14 mouse cellular contexts compared by ENCODE assay signal in genomic region chr2:75773431-75773830, GRCm38 (mm10). TPM values are rescaled to one million over a fixed set of nuclear protein-coding genes. Genes with fewer than 3 reads are reported as not detected.
A peak's percentile ranks its signal among the peaks of the same experiment; 100 is the strongest.
DNase-seq lines count a peak whose midpoint lies in the region; ATAC-seq and TF ChIP-seq lines count a peak whose summit lies in the region.
"Had no signal": no experiment of that assay in that cellular context is flagged by ENCODE, and none has a peak within 500 bp of the region (broad histone marks: within the 10 kb centered on the region; RNA-seq: fewer than 3 reads in every experiment).

No protein-coding gene starts in this region.

- no peak for TF ChIP-seq EP300 in lung, postnatal 0 days (IDR thresholded peaks at IDR 0.05)

- WGBS in intestine, embryonic 14.5 days: 85% methylated on average over 5 of the region's 5 CpGs
- WGBS in intestine, embryonic 15.5 days: 91% methylated on average over 5 of the region's 5 CpGs
- 73% methylated on average over 5 of the region's 5 CpGs for WGBS in lung, postnatal 0 days
- WGBS in liver, embryonic 12.5 days (ENCODE audit: insufficient replicate concordance): 65% methylated on average over 5 of the region's 5 CpGs

- no peak for DNase-seq in intestine, embryonic 14.5 days (ENCODE audit: low spot score)
- no peak for DNase-seq in lung, postnatal 0 days (ENCODE audit: low spot score)
- DNase-seq in lung, postnatal 14 days: no peak
- no peak for DNase-seq in left cerebral cortex, adult 9 months (ENCODE audit: low spot score in 2 of 2)
- DNase-seq in cerebellum, postnatal 14 days: no peak
- DNase-seq: cerebellum, adult 11-12 months; gastrocnemius, postnatal 25 days; layer of hippocampus, postnatal 36 days; lung, postnatal 10 days had no signal

- H3K9me3 ChIP-seq in intestine, embryonic 14.5 days (ENCODE audit: control insufficient read depth, low read length): no peaks in the 10 kb centered on the region
- no peaks in the 10 kb centered on the region for H3K9me3 ChIP-seq in intestine, embryonic 15.5 days
- H3K9me3 ChIP-seq in lung, postnatal 0 days (ENCODE audit: low read length): no peaks in the 10 kb centered on the region
- H3K9me3 ChIP-seq in liver, embryonic 12.5 days (replicated peaks): no peaks in the 10 kb centered on the region
- H3K9me3 ChIP-seq: embryonic facial prominence, embryonic 13.5 days; midbrain, embryonic 15.5 days had no signal

- no peaks in the 10 kb centered on the region for H3K36me3 ChIP-seq in intestine, embryonic 14.5 days (ENCODE audit: control insufficient read depth, insufficient read depth, low read length)
- H3K36me3 ChIP-seq in intestine, embryonic 15.5 days: no peaks in the 10 kb centered on the region
- H3K36me3 ChIP-seq in lung, postnatal 0 days (ENCODE audit: insufficient read depth, low read length): no peaks in the 10 kb centered on the region
- H3K36me3 ChIP-seq in liver, embryonic 12.5 days: no peaks in the 10 kb centered on the region
- H3K36me3 ChIP-seq: embryonic facial prominence, embryonic 13.5 days; midbrain, embryonic 15.5 days had no signal

- no peak overlapping the region for H3K4me2 ChIP-seq in intestine, embryonic 14.5 days (ENCODE audit: low read length)
- no peak overlapping the region for H3K4me2 ChIP-seq in intestine, embryonic 15.5 days (replicated peaks)
- no peak overlapping the region for H3K4me2 ChIP-seq in lung, postnatal 0 days (replicated peaks; ENCODE audit: low read depth, low read length)
- H3K4me2 ChIP-seq in liver, embryonic 12.5 days: no peak overlapping the region
- H3K4me2 ChIP-seq: embryonic facial prominence, embryonic 13.5 days; midbrain, embryonic 15.5 days had no signal

- H3K9ac ChIP-seq in intestine, embryonic 14.5 days (ENCODE audit: low read length): no peak overlapping the region
- no peak overlapping the region for H3K9ac ChIP-seq in intestine, embryonic 15.5 days
- H3K9ac ChIP-seq in lung, postnatal 0 days (replicated peaks; ENCODE audit: low read depth): no peak overlapping the region
- H3K9ac ChIP-seq in liver, embryonic 12.5 days: no peak overlapping the region
- H3K9ac ChIP-seq: embryonic facial prominence, embryonic 13.5 days; midbrain, embryonic 15.5 days had no signal

- ATAC-seq in intestine, embryonic 14.5 days (replicated peaks; ENCODE audit: low FRiP score, low TSS enrichment, low read depth): no peak
- ATAC-seq in intestine, embryonic 15.5 days: no peak
- ATAC-seq in lung, postnatal 0 days: no peak
- no peak for ATAC-seq in liver, embryonic 12.5 days
- ATAC-seq: hindbrain, postnatal 0 days; midbrain, embryonic 15.5 days had no signal

- TF ChIP-seq CTCF in lung, postnatal 0 days (IDR thresholded peaks at IDR 0.05): no peak

- no peak overlapping the region for H3K4me3 ChIP-seq in intestine, embryonic 14.5 days (ENCODE audit: low read depth, low read length)
- H3K4me3 ChIP-seq in intestine, embryonic 15.5 days (replicated peaks): no peak overlapping the region
- no peak overlapping the region for H3K4me3 ChIP-seq in lung, postnatal 0 days (ENCODE audit: low read depth, low read length)
- H3K4me3 ChIP-seq in liver, embryonic 12.5 days: no peak overlapping the region
- H3K4me3 ChIP-seq: embryonic facial prominence, embryonic 13.5 days; midbrain, embryonic 15.5 days had no signal

- peak overlapping the region; percentile 39; the same call in 1 of the 2 replicates for H3K27ac ChIP-seq in intestine, embryonic 14.5 days (ENCODE audit: low read depth)
- H3K27ac ChIP-seq in intestine, embryonic 15.5 days: no peak overlapping the region
- peak overlapping the region; percentile 80 for H3K27ac ChIP-seq in lung, postnatal 0 days (ENCODE audit: low read length)
- H3K27ac ChIP-seq in liver, embryonic 12.5 days: peak overlapping the region; percentile 61; the same call in 1 of the 2 replicates
- H3K27ac ChIP-seq: embryonic facial prominence, embryonic 13.5 days; hindbrain, postnatal 0 days; midbrain, embryonic 15.5 days had no signal

- H3K27me3 ChIP-seq in intestine, embryonic 14.5 days (replicated peaks; ENCODE audit: control insufficient read depth, insufficient read depth, low read length): no peaks in the 10 kb centered on the region
- no peaks in the 10 kb centered on the region for H3K27me3 ChIP-seq in intestine, embryonic 15.5 days (replicated peaks)
- no peaks in the 10 kb centered on the region for H3K27me3 ChIP-seq in lung, postnatal 0 days (replicated peaks; ENCODE audit: insufficient read depth, low read length)
- H3K27me3 ChIP-seq in liver, embryonic 12.5 days (replicated peaks): no peaks in the 10 kb centered on the region
- H3K27me3 ChIP-seq: embryonic facial prominence, embryonic 13.5 days; midbrain, embryonic 15.5 days had no signal

- peaks cover 10% of the 10 kb centered on the region; the same call in 1 of the 2 replicates for H3K4me1 ChIP-seq in intestine, embryonic 14.5 days (replicated peaks; ENCODE audit: control insufficient read depth, insufficient read depth, low read length)
- peaks cover 24% of the 10 kb centered on the region; the same call in 1 of the 2 replicates for H3K4me1 ChIP-seq in intestine, embryonic 15.5 days (replicated peaks)
- H3K4me1 ChIP-seq in lung, postnatal 0 days (ENCODE audit: insufficient read depth, low read depth, low read length): peaks cover 6% of the 10 kb centered on the region; the same call in 1 of the 2 replicates
- peaks cover 72% of the 10 kb centered on the region for H3K4me1 ChIP-seq in liver, embryonic 12.5 days
- H3K4me1 ChIP-seq: midbrain, embryonic 15.5 days had no signal

RNA-seq across cellular contexts. Expression of gene Agps, which starts 58.5 kb away (rescaled TPM):
- 35.6 and 38.4 TPM in 2 replicates for polyA plus RNA-seq in intestine, embryonic 14.5 days (2014; fragmentation: Nextera tagmentation; extraction: Ambion mirVana)
- polyA plus RNA-seq in intestine, embryonic 15.5 days (2015; fragmentation: Nextera tagmentation; extraction: Ambion mirVana): 29.3 and 32.9 TPM in 2 replicates
- polyA plus RNA-seq in lung, postnatal 0 days (2015; fragmentation: Nextera tagmentation; extraction: Ambion mirVana): 14.2 and 16.4 TPM in 2 replicates
- 26.7 and 29.7 TPM in 2 replicates for polyA plus RNA-seq in liver, embryonic 12.5 days (2016; fragmentation: Nextera tagmentation; extraction: Ambion mirVana)
